Mouse (Mus musculus) mesoderm, embryonic 11.5 days (tissue): Measurements from ENCODE around the gene Slc25a10.
"Not testable (repeated sequence)": the region's sequence is repeated elsewhere in the genome, so short reads cannot be mapped to it uniquely, and the experiment has no call there.

Experiments
- DNase-seq: peaks from one replicate; pipeline ENCODE4 v3.0.0-alpha.2; 2012; ENCODE audit warnings: low read depth, low spot score

The Slc25a10 gene

DNA sequence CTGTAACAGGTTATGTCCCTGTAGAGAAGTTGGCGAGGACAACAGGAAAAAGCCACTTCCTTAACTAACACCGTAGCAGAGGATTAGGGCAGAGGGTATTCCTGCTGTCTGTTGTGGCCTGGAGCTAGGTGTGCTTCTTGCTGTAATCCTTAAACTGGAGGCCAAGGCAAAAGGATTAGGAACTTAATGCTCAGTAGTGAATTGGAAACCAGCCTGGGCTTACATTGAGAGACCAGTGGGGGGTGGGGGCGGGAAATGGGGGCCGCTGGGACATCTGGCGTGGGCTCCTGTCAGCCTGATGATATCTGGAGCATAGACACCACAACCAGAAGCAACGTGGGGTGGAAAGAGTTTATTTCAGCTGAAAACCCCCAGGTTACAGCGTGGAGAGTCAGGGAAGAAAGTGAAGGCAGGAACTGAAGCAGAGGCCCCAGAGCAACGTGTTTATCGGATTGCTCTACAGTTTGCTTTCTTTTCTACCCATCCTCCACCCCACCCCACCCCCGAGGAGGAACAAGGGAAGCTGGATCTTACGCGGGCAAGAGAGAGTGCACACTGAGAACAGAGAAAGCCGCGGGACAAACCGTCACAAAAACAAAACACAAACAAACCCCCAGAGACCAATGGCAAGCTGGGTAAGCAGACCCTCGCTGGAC lies 18.9 kb downstream of the Slc25a10 start:
- peak; percentile 26 for DNase-seq

DNA sequence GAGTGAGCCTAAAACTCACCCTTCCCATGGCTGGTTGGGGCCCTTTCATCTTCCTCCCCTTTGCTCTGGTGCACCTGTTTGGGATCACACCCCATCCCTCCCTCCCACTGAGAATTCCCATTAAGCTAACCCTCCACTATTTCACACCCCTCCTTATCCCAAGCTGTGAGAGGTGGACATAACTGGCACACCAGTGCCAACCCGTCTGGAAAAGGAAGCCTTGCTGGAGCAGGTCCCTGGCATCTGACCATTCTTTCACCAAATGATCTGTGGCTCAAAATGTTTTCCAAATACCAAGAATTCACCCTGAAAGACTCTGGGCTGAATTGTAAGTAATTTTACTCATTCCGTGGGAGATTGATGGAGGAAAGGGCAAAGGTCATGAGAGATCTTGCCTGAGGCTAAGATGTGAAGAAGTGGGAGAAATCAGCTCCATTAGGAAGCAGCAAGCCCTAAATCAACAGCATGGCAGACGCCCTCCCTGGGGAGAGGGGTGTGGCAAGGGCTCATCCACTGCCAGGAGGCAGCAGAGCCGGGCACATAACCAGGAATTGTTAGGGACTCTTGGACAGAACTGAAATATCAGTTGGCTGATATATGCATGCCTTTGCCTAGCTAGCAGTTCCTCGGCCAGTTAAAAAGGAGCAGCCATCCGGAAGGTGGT lies 21.3 kb downstream of the Slc25a10 start:
- DNase-seq: peak; percentile 83

DNA sequence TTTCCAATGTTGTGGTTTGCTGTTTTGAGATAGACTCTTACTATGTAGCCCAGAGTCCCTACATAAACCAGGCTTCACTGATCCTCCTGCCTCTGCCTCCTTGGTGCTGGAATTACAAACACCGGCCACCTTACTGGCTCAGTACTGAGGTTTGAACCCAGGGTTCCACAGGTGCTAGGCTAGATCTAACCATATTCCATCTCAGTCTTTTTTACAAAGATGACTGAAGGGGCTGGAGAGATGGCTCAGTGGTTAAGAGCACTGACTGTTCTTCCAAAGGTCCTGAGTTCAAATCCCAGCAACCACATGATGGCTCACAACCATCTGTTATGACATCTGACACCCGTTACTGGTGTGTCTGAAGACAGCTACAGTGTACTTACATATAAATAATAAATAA lies 22.6 kb downstream of the Slc25a10 start:
- DNase-seq: not testable (repeated sequence)

DNA sequence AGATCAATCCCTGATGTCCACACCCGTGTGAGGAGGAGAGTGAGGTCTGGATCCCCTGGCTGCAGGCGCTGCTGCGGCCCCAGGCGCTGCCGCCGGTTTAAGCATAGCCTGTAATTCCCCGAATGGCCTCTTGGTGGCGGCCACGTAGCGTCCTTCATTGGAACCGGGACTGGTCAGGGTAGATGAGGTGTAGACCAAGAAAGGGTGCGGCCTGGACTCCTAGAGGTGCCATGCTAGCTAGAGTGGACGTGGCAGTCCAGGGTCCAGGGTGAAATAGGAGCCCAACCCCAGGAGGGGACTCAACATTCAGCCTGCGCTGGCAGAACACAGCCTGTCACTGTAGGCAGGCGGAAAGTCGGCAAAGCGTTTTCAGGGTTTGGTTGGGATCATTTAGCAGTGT lies 24.0 kb downstream of the Slc25a10 start:
- peak; percentile 83 for DNase-seq

DNA sequence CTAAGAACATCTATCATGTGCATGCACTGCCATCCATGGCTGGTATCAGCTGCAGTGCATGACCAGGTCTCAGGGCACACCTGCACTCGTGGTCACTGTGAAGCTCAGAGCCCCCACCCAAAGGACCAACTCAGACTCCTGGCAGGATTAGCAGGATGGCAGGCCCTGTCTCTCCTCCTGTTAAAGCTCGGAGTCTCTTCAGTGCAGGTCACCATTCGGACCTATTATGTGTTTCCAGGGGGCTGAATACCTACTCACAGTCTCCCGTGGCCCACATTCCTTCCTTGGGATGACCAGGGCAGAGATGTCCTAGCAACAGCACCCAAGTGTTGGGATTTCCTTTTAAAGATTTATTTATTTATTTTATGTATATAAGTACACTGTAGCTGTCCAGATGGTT lies 25.5 kb downstream of the Slc25a10 start:
- no peak for DNase-seq

DNA sequence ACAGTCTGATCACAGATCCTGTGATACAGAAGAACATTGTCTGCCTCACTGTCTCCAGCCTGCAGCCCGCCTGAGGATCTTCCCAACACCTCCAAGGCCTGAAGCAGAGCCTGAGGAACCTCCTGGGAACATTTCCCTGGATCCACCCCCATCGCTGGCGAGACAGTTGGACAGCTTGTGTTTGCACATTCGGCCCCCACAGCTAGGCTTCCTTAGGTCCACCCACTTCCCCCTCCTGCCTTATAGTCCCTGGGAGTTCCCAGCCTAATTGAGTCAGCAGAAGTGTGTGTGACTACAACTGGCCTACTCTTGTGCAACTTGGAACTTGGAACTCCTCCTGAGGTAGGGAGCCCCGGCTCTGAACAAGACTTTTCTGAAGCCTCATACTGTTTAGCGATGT lies 26.4 kb downstream of the Slc25a10 start:
- no peak for DNase-seq

DNA sequence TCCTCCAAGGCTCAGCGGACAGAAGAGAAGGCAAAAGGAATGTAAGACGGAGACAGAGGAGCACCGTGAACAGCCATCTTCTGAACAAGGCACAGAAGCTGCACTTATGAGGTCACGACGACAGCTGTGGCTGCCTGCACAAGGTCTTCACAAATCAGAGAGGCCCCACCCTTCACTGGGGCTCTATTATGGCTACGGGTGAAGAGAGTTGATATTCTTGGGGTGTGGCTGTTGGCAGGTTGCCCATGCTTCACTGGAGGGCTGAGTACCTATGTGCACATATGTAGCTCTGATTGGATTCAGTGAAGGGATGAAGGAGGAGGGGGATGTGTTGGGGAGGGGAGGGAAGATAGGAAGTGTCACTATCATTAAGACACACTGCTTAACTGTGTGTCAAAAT lies 26.9 kb downstream of the Slc25a10 start:
- DNase-seq: no peak

DNA sequence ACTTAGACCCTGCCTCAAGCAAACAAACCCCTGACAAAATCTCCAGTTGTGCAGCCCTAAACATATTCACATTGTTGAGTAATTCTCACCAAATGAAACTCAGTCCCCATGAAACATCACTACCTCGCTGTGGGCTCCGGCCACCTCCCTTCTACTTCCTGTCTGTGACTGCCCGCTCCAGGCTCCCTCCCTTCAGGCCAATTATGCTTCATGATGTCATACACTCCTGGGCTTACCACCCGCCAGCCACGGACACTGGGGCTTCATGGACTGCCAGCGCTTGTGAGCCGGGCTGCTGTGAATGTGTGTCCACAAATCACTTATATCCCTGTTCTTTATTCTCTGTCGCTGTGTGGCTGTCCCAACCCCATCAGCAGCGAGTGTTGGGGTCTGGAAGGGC lies 28.1 kb downstream of the Slc25a10 start:
- DNase-seq: peak; percentile 28

DNA sequence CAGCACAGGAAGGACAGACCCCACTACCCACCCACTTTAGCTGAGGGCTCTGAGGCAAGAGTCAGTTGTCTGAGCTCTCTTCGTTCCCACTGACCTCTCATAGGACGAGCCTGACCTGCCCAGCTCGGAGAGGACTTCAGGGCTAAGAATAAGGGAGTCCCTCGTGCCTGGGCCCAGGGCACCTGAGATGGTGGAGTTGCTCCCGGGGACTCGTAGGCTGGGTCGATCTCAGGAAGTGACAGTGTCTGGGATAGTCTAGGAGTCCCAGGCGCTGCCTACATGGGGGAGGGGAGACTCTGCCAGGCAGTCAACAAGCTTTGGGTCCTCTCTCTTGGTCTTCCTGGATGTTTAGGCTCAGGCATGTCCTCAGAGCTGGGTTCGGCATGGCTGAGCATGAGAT lies 28.9 kb downstream of the Slc25a10 start:
- DNase-seq: no peak

DNA sequence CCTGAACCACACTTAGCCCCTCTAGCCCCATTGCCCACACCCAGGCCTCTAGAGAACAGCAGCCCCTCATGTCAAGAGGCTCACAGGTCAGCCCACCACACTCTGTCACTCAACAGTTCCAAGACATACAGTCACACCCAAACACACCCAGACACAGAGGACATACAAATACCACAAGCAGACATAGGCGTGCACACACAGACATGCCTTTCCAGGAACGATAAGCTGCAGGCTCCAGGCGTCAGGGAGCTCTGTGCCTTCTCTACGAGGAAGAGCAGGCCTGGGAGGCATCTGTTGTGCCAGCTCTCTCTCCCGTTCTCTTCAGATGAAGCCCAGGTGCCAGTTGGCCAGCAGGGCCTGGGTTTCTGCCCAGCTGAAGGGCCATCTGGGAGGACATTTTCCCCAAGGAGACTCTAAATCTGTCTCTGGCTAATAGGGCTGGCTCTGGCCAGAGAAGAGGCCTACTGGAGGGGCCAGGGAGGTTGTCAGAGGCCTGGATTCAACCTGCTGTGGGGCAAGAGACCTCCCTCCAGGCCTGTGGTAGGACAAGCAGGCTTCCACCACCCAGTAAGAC lies 29.4 kb downstream of the Slc25a10 start:
- DNase-seq: no peak

DNA sequence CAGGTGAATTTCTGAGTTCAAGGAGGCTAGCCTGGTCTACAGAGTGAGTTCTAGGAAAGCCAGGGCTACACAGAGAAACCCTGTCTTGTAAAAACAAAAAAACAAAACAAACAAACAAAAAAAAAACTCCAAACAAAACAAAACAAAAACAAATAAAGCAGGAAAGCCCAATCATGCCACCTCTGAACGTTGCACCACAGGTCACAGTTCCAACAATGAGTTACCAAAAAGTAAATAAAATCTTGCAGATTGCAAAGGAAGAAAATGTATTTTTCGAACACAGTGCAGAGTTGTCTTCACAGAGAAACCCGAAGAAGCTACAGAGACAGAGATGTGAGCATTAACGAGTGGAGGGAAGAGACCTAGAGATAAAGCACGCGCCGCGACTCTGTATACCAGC lies 30.9 kb downstream of the Slc25a10 start:
- no peak for DNase-seq

DNA sequence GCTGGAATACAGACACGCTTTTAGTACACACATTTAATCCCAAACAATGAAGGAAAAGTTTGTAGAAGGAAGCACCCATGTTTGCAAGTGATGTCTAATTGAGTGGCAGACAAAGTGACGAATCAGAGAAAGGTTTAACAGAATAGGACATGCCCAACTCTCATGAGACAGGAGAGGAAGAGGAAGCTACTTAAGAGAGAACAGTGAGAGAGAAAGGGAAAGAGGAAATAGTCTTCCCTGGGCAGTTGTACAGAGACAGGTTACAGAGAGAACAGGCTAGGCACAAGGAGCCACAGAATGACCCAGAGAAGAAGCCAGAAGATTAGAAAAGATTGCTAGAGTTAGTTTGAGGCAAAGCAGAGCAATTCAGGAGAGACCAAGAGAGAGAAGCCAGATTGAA lies 34.3 kb downstream of the Slc25a10 start:
- no peak for DNase-seq

DNA sequence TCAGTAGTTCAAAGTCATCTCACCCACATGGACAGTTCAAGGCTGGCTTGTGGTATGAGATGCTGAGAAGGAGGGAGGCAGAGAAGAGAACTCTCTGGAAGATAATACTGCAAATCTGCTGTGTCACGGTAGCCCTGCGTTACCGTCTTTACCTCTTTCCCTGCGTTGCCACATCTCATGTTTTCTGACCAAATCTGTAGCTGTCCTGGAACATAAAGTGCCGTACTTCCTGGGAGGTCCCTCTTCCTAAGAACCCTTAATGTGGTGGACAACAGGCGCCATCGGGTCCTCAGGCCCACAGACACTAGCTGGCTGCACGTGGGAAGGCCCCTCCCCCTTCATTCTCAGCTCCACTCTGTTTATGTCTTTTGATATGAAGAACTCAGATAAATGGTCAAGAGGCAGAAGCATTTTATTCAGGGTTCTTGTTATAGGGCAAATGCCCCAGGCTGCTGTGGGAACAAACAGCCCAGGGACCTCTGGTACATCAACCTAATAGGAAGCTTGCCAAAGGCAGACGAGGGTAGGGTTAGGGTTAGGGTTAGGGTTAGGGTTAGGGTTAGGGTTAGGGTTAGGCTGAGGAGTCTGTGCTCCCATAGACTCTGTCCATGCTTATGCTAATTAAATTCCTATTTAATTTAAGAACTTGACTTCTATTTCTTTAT lies 36.2 kb downstream of the Slc25a10 start:
- no peak for DNase-seq

DNA sequence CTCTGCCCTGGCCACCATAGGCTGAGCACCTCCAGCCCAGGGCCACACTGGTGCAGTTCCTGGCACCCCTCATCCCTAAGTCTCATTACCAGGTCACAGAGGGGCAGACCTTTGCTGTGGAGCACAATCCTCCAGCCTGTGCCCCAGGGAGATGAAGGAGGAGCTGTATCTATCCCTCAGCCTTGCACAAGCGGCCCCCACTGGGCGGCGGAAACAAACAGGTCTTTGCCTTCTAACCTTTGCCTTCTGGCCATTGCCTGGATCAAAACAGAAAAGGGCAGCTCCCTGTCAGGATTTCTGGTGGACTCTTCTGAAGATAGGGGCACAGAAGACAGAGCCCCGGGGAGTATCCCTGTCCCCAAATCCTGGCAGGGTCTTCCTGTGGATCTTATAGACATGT lies 37.3 kb downstream of the Slc25a10 start:
- no peak for DNase-seq

DNA sequence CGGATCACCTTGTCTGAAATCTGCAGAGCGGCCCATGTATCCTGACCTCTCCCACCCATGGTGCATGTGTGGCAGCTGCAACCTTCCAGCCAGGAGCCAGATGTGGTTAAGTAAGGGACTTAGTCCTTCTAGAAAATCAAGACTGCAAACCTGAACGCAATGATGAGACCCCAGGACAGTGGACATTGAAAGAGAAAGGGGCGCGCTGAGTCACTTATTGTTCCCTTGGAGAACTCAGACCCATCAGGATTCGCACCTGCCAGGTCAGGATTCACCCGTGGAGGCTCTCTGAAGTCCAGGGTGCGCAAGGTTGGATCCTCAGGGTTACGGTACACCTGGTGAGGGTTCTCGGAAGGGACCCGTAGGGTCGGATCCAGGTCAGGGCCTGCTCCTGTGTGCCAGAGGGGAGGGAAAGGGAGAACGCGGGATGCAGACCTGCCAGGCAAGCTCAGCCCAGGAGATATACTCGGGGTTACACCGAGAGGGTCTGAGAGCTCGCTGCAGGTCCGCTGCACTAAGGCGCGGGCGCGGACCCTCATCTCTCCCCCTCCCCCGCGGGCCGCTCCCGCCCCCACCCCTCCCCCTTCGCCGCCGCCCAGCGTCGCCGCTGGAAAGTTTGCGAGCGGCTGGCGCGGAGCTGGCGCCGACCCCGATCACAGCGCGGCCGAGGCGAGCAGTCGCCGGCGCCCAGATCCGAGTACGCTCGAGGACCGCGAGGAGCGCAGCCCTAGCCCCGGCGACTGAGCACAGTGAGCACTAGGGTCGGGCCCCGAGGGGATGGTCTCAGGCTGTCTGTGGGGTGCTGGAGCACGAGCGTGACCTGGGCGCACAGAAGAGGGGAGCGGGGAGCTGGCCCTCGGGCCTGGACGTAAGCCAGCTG lies 38.7 kb downstream of the Slc25a10 start, which contains the start of gene Gcgr:
TSS of gene Gcgr (plus strand) at position 615 of the 880 bp plus-strand sequence.
- peak; percentile 17 for DNase-seq

DNA sequence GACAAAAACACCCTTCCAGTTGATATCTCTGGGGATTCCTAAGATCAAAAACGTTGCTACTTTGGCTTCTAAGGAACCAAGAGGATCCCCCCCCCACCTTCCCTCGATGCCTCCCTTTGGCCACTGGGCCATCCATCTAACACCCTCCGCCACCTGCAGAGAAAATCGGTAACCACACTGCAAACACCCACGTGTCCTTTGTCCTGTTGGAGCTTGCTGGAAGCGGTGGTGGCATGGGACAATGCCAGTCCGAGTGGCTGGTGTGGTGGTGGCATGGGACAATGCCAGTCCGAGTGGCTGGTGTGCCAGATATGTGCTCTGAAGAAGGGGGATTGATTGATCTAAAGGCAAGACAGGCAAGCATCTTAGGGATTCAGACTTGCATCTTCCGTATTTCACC lies 40.0 kb downstream of the Slc25a10 start:
- no peak for DNase-seq

DNA sequence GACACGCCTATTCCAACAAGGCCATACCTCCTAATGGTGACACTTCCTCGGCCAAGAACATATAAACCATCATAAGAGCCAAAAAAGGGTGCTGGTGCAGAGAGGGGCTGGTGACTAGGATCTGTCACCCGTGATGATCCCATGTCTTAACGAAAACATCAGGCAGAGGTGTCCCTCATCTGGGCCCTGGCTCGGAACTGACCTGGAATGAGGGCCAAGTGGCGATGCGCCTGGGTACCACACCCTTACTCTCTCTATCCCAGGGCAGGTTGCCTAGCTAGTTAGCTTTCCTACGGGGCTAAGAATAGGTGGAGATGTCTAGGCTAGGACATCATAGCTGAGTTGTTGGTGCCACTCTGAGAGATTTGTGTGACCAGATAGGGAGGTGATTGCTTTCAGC lies 42.5 kb downstream of the Slc25a10 start:
- DNase-seq: no peak

DNA sequence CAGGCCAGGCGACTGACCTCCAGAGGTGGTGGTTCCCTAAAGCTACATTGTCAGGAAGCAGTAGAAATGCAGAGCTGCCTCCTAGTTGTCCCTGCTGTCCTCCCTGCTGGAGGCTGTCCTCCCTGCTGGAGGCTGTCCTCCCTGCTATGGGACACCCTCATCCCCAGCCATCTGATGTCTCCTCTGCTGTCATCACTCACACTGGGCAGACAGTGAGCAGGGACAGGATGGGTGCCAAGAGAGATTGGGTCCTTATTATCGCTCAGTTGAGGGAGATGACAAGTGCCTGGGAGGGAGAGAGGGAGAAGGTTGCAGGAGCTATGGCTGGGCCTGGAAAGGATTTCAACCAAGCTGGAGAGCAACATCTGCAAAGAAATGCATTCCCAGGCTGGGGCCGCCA lies 43.5 kb downstream of the Slc25a10 start:
- DNase-seq: no peak

DNA sequence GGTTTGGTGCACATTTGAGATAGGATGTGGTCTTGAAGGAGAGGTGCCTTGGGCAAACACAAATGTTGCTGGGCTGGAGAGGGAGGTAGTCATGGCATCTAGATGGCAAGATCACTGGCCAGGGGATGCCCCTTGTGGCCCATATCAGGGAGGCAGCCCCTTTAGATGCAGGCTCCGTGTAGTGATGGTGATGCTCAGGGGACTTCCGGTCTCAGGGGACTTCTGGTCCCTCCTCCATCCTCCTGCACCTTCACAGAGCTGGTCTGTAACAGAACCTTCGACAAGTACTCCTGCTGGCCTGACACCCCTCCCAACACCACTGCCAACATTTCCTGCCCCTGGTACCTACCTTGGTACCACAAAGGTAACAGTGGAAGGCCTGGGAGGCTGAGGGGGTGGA lies 44.2 kb downstream of the Slc25a10 start:
- DNase-seq: no peak

DNA sequence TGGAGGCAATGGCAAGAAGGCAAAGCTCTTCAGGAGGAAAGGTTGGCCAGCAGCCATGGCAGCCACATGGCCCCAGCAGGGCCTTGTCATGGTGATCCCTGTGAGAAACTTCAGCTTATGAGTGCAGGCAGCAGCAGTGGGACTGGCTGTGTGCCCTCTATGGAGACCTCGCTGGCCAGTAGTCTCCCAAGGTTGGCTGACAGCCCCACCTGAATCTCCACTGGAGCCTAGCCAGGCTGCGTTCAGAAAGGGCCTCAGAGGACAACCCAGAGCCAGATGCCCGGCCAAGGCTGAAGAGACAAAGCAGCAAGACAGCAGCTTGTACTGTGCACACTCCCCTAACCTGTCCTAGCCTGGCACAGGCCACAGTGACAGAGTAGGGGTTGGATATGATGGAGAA lies 46.8 kb downstream of the Slc25a10 start:
- DNase-seq: no peak

DNA sequence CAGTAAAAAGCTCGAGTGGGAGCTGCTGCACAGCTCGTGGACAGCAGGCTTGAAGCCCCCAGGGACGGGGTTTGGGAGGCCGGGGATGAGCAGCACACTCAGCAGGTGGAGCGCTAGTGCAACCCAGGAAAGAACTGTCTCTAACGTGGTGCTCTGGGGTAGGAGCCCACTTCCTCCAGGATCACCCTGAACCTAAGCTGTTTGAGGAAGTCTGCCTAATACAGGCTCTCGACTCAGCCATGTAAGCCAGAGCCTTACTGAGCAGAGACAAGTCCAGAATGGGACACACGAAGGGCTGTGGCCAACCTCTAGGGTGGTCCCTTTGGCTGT lies 47.3 kb downstream of the Slc25a10 start:
- DNase-seq: no peak
